Mouse (Mus musculus): ENCODE results near the gene Calm4. TPM values are rescaled to one million over a fixed set of nuclear protein-coding genes. Genes with fewer than 3 reads are reported as not detected.

Calm4 gene
- polyA plus RNA-seq, 1 experiment from 2014 or later: not detected

DNA sequence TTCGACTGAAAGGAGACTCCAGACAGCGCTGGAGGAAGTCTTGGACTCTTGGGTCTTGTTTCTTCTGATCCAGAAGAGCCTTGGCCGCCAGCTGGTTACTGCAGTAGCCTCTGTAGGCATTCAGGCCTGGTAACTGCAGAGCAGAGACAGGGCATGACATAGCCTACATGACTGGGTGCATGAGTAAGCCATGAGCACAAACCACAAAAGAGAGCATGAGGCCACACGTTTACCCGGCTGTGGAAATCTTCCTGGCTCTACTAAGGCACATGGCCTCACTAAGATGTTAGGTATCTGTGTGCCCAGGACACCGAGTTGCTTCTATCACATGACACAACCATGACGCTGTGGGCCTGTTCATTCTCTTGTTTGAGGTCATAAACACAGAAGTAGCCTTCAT is 49.1 kb downstream of the Calm4 start:
- no peaks in the 10 kb centered on the region for H3K9me3 ChIP-seq (ENCODE audit: control insufficient read depth, low read length)
- H3K36me3 ChIP-seq (ENCODE audit: control insufficient read depth, insufficient read depth, low read length): peaks cover 9% of the 10 kb centered on the region; the same call in 1 of the 2 replicates
- H3K9ac ChIP-seq (ENCODE audit: low read length): no peak overlapping the region
- no peak overlapping the region for H3K4me2 ChIP-seq (ENCODE audit: low read depth, low read length, severe bottlenecking)
- H3K4me3 ChIP-seq (ENCODE audit: low read depth, low read length): no peak overlapping the region
- H3K4me1 ChIP-seq (replicated peaks; ENCODE audit: control insufficient read depth, insufficient read depth, low read length): no peaks in the 10 kb centered on the region
- whole genome bisulfite sequencing: 91% methylated on average over 7 of the region's 7 CpGs
- H3K27me3 ChIP-seq (ENCODE audit: control insufficient read depth, insufficient read depth, low read length): no peaks in the 10 kb centered on the region
- H3K27ac ChIP-seq (ENCODE audit: low read depth, low read length): no peak overlapping the region
- DNase-seq (ENCODE audit: low spot score) (no peak), ATAC-seq (replicated peaks; ENCODE audit: low FRiP score) (no peak)

Other genes with a start within 250 kb of the Calm4 start
- gene Fam208b, start 226.6 kb upstream of the Calm4 start, polyA plus RNA-seq (2014; fragmentation: Nextera tagmentation; extraction: Ambion mirVana): 25.5 and 30.3 TPM in 2 replicates
- gene Asb13, start 203.7 kb upstream of the Calm4 start, polyA plus RNA-seq (2014; fragmentation: Nextera tagmentation; extraction: Ambion mirVana): 12.1 and 15.0 TPM in 2 replicates
- not detected in 2 replicates for gene Calml3, start 33.4 kb upstream of the Calm4 start, polyA plus RNA-seq (2014; fragmentation: Nextera tagmentation; extraction: Ambion mirVana)
- gene Calm5, start 16.4 kb downstream of the Calm4 start, polyA plus RNA-seq (2014; fragmentation: Nextera tagmentation; extraction: Ambion mirVana): not detected in 2 replicates
- gene Net1, start 80.5 kb downstream of the Calm4 start, polyA plus RNA-seq (2014; fragmentation: Nextera tagmentation; extraction: Ambion mirVana): 49.0 and 49.3 TPM in 2 replicates
- not detected in 2 replicates for gene Tubal3, start 80.5 kb downstream of the Calm4 start, polyA plus RNA-seq (2014; fragmentation: Nextera tagmentation; extraction: Ambion mirVana)
- not detected in 2 replicates for gene Ucn3, start 107.6 kb downstream of the Calm4 start, polyA plus RNA-seq (2014; fragmentation: Nextera tagmentation; extraction: Ambion mirVana)
- gene Akr1c14, start 211.3 kb downstream of the Calm4 start, polyA plus RNA-seq (2014; fragmentation: Nextera tagmentation; extraction: Ambion mirVana): 0.31 TPM in 1 of 2 replicates, not detected in the other